Mouse (Mus musculus) midbrain, embryonic 14.5 days (tissue): ENCODE measurements around the gene Gm6217. TPM values are rescaled to one million over a fixed set of nuclear protein-coding genes. Genes with fewer than 3 reads are reported as not detected.

ENCODE experiments used
- ATAC-seq: fragments of 200-750 bp; cut with Nextera tagmentation; 2 replicates; pipeline ENCODE4 v1.8.0; 2017; ENCODE audit warnings: moderate number of reproducible peaks, moderate library complexity; ENCODE audit not compliant: low FRiP score, low TSS enrichment
- DNase-seq: peaks from one replicate; pipeline ENCODE4 v3.0.0-alpha.2; 2015
- H3K27ac ChIP-seq: fragments of 300-500 bp; sonication (generic); replicated peaks from 2 replicates; pipeline ENCODE4 v1.5.1; 2014; ENCODE audit warnings: mild to moderate bottlenecking, low read depth, low read length, moderate library complexity
- H3K27me3 ChIP-seq: fragments of 300-500 bp; sonication (generic); 2 replicates; pipeline ENCODE4 v1.6.1; 2014; ENCODE audit warnings: low read length, control low read depth, mixed read lengths; ENCODE audit not compliant: control insufficient read depth, insufficient read depth
- H3K36me3 ChIP-seq: fragments of 300-500 bp; sonication (generic); 2 replicates; pipeline ENCODE4 v1.6.1; 2014; ENCODE audit warnings: low read length, control low read depth; ENCODE audit not compliant: control insufficient read depth, insufficient read depth
- H3K4me1 ChIP-seq: fragments of 300-500 bp; sonication (generic); 2 replicates; pipeline ENCODE4 v1.6.1; 2014; ENCODE audit warnings: mild to moderate bottlenecking, antibody characterized with exemption, low read length, control low read depth; ENCODE audit not compliant: control insufficient read depth, insufficient read depth
- H3K4me2 ChIP-seq: fragments of 300-500 bp; sonication (generic); 2 replicates; pipeline ENCODE4 v1.6.1; 2014; ENCODE audit warnings: mild to moderate bottlenecking, low read length, moderate library complexity
- H3K4me3 ChIP-seq: fragments of 300-500 bp; sonication (generic); replicated peaks from 2 replicates; pipeline ENCODE4 v1.5.1; 2014; ENCODE audit warnings: low read depth, low read length
- H3K9ac ChIP-seq: fragments of 300-500 bp; sonication (generic); replicated peaks from 2 replicates; pipeline ENCODE4 v1.6.1; 2014; ENCODE audit warnings: mild to moderate bottlenecking, low read length, moderate library complexity
- H3K9me3 ChIP-seq: fragments of 300-500 bp; sonication (generic); 2 replicates; pipeline ENCODE4 v1.6.1; 2016; ENCODE audit warnings: low read length, control low read depth, mixed read lengths; ENCODE audit not compliant: control insufficient read depth
- WGBS: fragments of 180-500 bp; shearing (Covaris S2); extraction: QIAGEN DNeasy Blood & Tissue Kit; methylation state at CpG from one replicate; pipeline ENCODE4 v1.1.7; 2014; 5-methylcytosine and 5-hydroxymethylcytosine counted together
- polyA plus RNA-seq: library from polyadenylated mRNA; unstranded; fragments of >200 nt; fragmentation: Nextera tagmentation; extraction: Ambion mirVana; gene quantifications from 2 replicates; pipeline ENCODE4 v1.2.1, GENCODE M21; 2014

Gene Gm6217
- polyA plus RNA-seq, 1 experiment from 2014 or later, result not detected

- 92% methylated on average over 3 of the region's 3 CpGs for WGBS
- H3K36me3 ChIP-seq, result no peaks in the 10 kb centered on the region
- no peaks in the 10 kb centered on the region for H3K4me1 ChIP-seq
- no peak for DNase-seq
- H3K27ac ChIP-seq, result no peak within 1 kb of the TSS
- no peak for ATAC-seq
- no peak within 1 kb of the TSS for H3K4me2 ChIP-seq
- no peak within 1 kb of the TSS for H3K9ac ChIP-seq
- H3K27me3 ChIP-seq, result no peaks in the 10 kb centered on the region
- H3K9me3 ChIP-seq, result no peaks in the 10 kb centered on the region
- no peak within 1 kb of the TSS for H3K4me3 ChIP-seq
Measured at GRCm38 (mm10) chr1:82913025-82913424, 18.2 kb downstream of the Gm6217 start, which contains the start of gene A030005L19Rik. Gene A030005L19Rik (plus strand): TSS chr1:82913325.

- Histone ChIP-seq H3K4me2 (no peak overlapping the region), H3K36me3 (peaks cover 9% of the 10 kb centered on the region), H3K4me1 (no peaks in the 10 kb centered on the region), H3K27me3 (no peaks in the 10 kb centered on the region), H3K4me3 (no peak overlapping the region), H3K9me3 (no peaks in the 10 kb centered on the region), H3K9ac (no peak overlapping the region), H3K27ac (no peak overlapping the region)
- DNase-seq (no peak), ATAC-seq (no peak)
- WGBS, result 29% methylated on average over 3 of the region's 3 CpGs
Measured at GRCm38 (mm10) chr1:82905886-82906285, 25.3 kb downstream of the Gm6217 start.

- Histone ChIP-seq H3K27ac (no peak overlapping the region), H3K9me3 (no peaks in the 10 kb centered on the region), H3K4me1 (no peaks in the 10 kb centered on the region), H3K27me3 (no peaks in the 10 kb centered on the region), H3K36me3 (peaks cover 32% of the 10 kb centered on the region), H3K9ac (no peak overlapping the region), H3K4me3 (no peak overlapping the region), H3K4me2 (no peak overlapping the region)
- ATAC-seq (no peak), DNase-seq (no peak)
- WGBS, result 98% methylated on average over 3 of the region's 3 CpGs
Measured at GRCm38 (mm10) chr1:82901201-82901600, 30.0 kb downstream of the Gm6217 start.

- 94% methylated on average over 1 of the region's 1 CpGs for WGBS
- Histone ChIP-seq H3K4me2 (no peak overlapping the region), H3K4me3 (no peak overlapping the region), H3K4me1 (no peaks in the 10 kb centered on the region), H3K9me3 (no peaks in the 10 kb centered on the region), H3K9ac (no peak overlapping the region), H3K27me3 (no peaks in the 10 kb centered on the region), H3K36me3 (peaks cover 33% of the 10 kb centered on the region), H3K27ac (no peak overlapping the region)
- ATAC-seq (no peak), DNase-seq (no peak)
Measured at GRCm38 (mm10) chr1:82900567-82900966, 30.6 kb downstream of the Gm6217 start.

- H3K4me1 ChIP-seq, result no peaks in the 10 kb centered on the region
- no peaks in the 10 kb centered on the region for H3K27me3 ChIP-seq
- ATAC-seq, result no peak
- H3K4me2 ChIP-seq, result no peak overlapping the region
- 97% methylated on average over 7 of the region's 7 CpGs for WGBS
- peaks cover 55% of the 10 kb centered on the region for H3K36me3 ChIP-seq
- H3K9me3 ChIP-seq, result no peaks in the 10 kb centered on the region
- no peak overlapping the region for H3K27ac ChIP-seq
- H3K4me3 ChIP-seq, result no peak overlapping the region
- DNase-seq, result no peak
- no peak overlapping the region for H3K9ac ChIP-seq
Measured at GRCm38 (mm10) chr1:82893269-82893668, 37.9 kb downstream of the Gm6217 start.

Other genes starting within 250 kb of the Gm6217 start
- 449 and 463 TPM in 2 replicates for gene Mff, start 206.5 kb downstream of the Gm6217 start, polyA plus RNA-seq
- 0.38 TPM in 1 of 2 replicates, not detected in the other for gene Tm4sf20, start 162.9 kb downstream of the Gm6217 start, polyA plus RNA-seq
- gene Gm47791, start 160.2 kb downstream of the Gm6217 start, polyA plus RNA-seq, result not detected in 2 replicates
- gene Agfg1, start 91.9 kb downstream of the Gm6217 start, polyA plus RNA-seq, result 32.4 and 43.7 TPM in 2 replicates
- 0.46 and 0.66 TPM in 2 replicates for gene A030005L19Rik, start 18.1 kb downstream of the Gm6217 start, polyA plus RNA-seq
- not detected in 2 replicates for gene A030014E15Rik, start 6.5 kb downstream of the Gm6217 start, polyA plus RNA-seq
- not detected in 2 replicates for gene A030003K21Rik, start 12.0 kb upstream of the Gm6217 start, polyA plus RNA-seq
- gene Gm7544, start 24.6 kb upstream of the Gm6217 start, polyA plus RNA-seq, result not detected in 2 replicates
- not detected in 2 replicates for gene Gm47955, start 28.9 kb upstream of the Gm6217 start, polyA plus RNA-seq
- not detected in 2 replicates for gene Gm47959, start 69.1 kb upstream of the Gm6217 start, polyA plus RNA-seq
- gene Slc19a3, start 107.0 kb upstream of the Gm6217 start, polyA plus RNA-seq, result 0.15 and 0.79 TPM in 2 replicates
- gene Krtap28-10, start 111.1 kb upstream of the Gm6217 start, polyA plus RNA-seq, result not detected in 2 replicates
- gene Gm47969, start 113.5 kb upstream of the Gm6217 start, polyA plus RNA-seq, result not detected in 2 replicates
- gene A030005K14Rik, start 128.0 kb upstream of the Gm6217 start, polyA plus RNA-seq, result not detected in 2 replicates
- not detected in 2 replicates for gene Krtap28-13, start 129.5 kb upstream of the Gm6217 start, polyA plus RNA-seq
- not detected in 2 replicates for gene Ccl20, start 185.4 kb upstream of the Gm6217 start, polyA plus RNA-seq
- 0.80 and 1.00 TPM in 2 replicates for gene Daw1, start 228.4 kb upstream of the Gm6217 start, polyA plus RNA-seq